Mouse (Mus musculus) C2C12 (cell line): ENCODE results near the gene Fam155a. TPM values are rescaled to one million over a fixed set of nuclear protein-coding genes. Genes with fewer than 3 reads are reported as not detected.
"Not testable (repeated sequence)": the region's sequence is repeated elsewhere in the genome, so short reads cannot be mapped to it uniquely, and the experiment has no call there.

ENCODE experiments used
- H3K27me3 ChIP-seq: one replicate; pipeline ENCODE4 v1.6.1; 2011; ENCODE audit not compliant: control insufficient read depth, insufficient read depth, insufficient read length
- H3K36me3 ChIP-seq: one replicate; pipeline ENCODE4 v1.6.1; 2011; ENCODE audit not compliant: control insufficient read depth, insufficient read depth
- H3K4me3 ChIP-seq: one replicate; pipeline ENCODE4 v1.5.1; 2011; ENCODE audit warnings: mild to moderate bottlenecking, control low read depth; ENCODE audit not compliant: poor library complexity, insufficient read depth, severe bottlenecking
- H3K79me2 ChIP-seq: one replicate; pipeline ENCODE4 v1.6.1; 2011; ENCODE audit not compliant: control insufficient read depth, insufficient read depth
- H3K79me3 ChIP-seq: one replicate; pipeline ENCODE4 v1.6.1; 2011; ENCODE audit warnings: low read depth, control low read depth
- H3ac ChIP-seq: one replicate; pipeline ENCODE3; 2011; ENCODE audit warnings: low read depth; ENCODE audit not compliant: control insufficient read depth, insufficient read length
- CEBPB ChIP-seq: IDR thresholded peaks from one replicate; pipeline ENCODE4 v1.6.1; 2011; ENCODE audit warnings: low read depth, mild to moderate bottlenecking, control low read depth, moderate library complexity
- CTCF ChIP-seq: IDR thresholded peaks from one replicate; pipeline ENCODE4 v1.5.1; 2011; ENCODE audit not compliant: control insufficient read depth, insufficient read depth, insufficient read length
- FOSL1 ChIP-seq: IDR thresholded peaks from one replicate; pipeline ENCODE4 v1.8.0; 2011; ENCODE audit warnings: mild to moderate bottlenecking, low read length; ENCODE audit not compliant: poor library complexity, insufficient read depth, severe bottlenecking
- MAX ChIP-seq: IDR thresholded peaks from one replicate; pipeline ENCODE4 v1.6.1; 2011; ENCODE audit warnings: mild to moderate bottlenecking, control low read depth
- MYOD1 ChIP-seq: IDR thresholded peaks from one replicate; pipeline ENCODE4 v1.6.1; 2011; ENCODE audit warnings: low read depth; ENCODE audit not compliant: control insufficient read depth, insufficient read length
- MYOG ChIP-seq: IDR thresholded peaks from one replicate; pipeline ENCODE4 v1.6.1; 2011; ENCODE audit not compliant: control insufficient read depth, insufficient read length; ENCODE audit errors: extremely low read depth
- USF1 ChIP-seq: IDR thresholded peaks from one replicate; pipeline ENCODE4 v1.6.1; 2011; ENCODE audit warnings: low read depth, mild to moderate bottlenecking, control low read depth, moderate library complexity
- polyA plus RNA-seq: library from polyadenylated mRNA; unstranded; fragments of >200 nt; fragmentation: generic; extraction: Trizol; gene quantifications from one replicate; pipeline ENCODE4 v1.2.1, GENCODE M21; 2012; ENCODE audit warnings: missing spikeins

The Fam155a gene
- polyA plus RNA-seq, 1 experiment: not detected

GRCm38 (mm10) chr8:9393246-9393645 is 377.7 kb downstream of the Fam155a start:
- no peak overlapping the region for H3ac ChIP-seq
- TF ChIP-seq MYOD1: no peak
- TF ChIP-seq FOSL1: no peak
- TF ChIP-seq MYOG: no peak
- TF ChIP-seq CEBPB: no peak
- no peak for TF ChIP-seq USF1
- no peak for TF ChIP-seq MAX
- no peak for TF ChIP-seq CTCF

GRCm38 (mm10) chr8:9390229-9390628 is 380.7 kb downstream of the Fam155a start:
- not testable (repeated sequence) for H3K79me3 ChIP-seq, H3K79me2 ChIP-seq, H3K4me3 ChIP-seq, H3K36me3 ChIP-seq, H3ac ChIP-seq, H3K27me3 ChIP-seq

More at GRCm38 (mm10) chr8:9393246-9393645, 377.7 kb downstream of the Fam155a start:
- Histone ChIP-seq H3K79me3 (no peaks in the 10 kb centered on the region), H3K4me3 (no peak overlapping the region), H3K79me2 (no peaks in the 10 kb centered on the region), H3K27me3 (no peaks in the 10 kb centered on the region), H3K36me3 (no peaks in the 10 kb centered on the region)

GRCm38 (mm10) chr8:9369201-9369600 is 401.8 kb downstream of the Fam155a start:
- no peaks in the 10 kb centered on the region for H3K27me3 ChIP-seq
- TF ChIP-seq MAX: no peak
- TF ChIP-seq FOSL1: no peak
- TF ChIP-seq MYOD1: no peak
- no peak for TF ChIP-seq USF1
- TF ChIP-seq CEBPB: no peak
- no peak for TF ChIP-seq CTCF
- TF ChIP-seq MYOG: no peak
- H3K4me3 ChIP-seq: no peak overlapping the region
- no peak overlapping the region for H3ac ChIP-seq
- H3K79me3 ChIP-seq: no peaks in the 10 kb centered on the region
- H3K36me3 ChIP-seq: no peaks in the 10 kb centered on the region
- H3K79me2 ChIP-seq: no peaks in the 10 kb centered on the region

- Histone ChIP-seq H3ac (no peak overlapping the region), H3K27me3 (no peaks in the 10 kb centered on the region), H3K4me3 (no peak overlapping the region), H3K36me3 (no peaks in the 10 kb centered on the region), H3K79me3 (no peaks in the 10 kb centered on the region), H3K79me2 (no peaks in the 10 kb centered on the region)
- TF ChIP-seq MAX: no peak
- no peak for TF ChIP-seq USF1
- TF ChIP-seq CTCF: no peak
- no peak for TF ChIP-seq FOSL1
- no peak for TF ChIP-seq CEBPB
- TF ChIP-seq MYOG: no peak
- TF ChIP-seq MYOD1: no peak
Measured at GRCm38 (mm10) chr8:9367721-9368120, 403.2 kb downstream of the Fam155a start.

GRCm38 (mm10) chr8:9365381-9365780 is 405.6 kb downstream of the Fam155a start:
- TF ChIP-seq USF1: no peak
- no peak for TF ChIP-seq MYOD1
- no peak for TF ChIP-seq MAX
- TF ChIP-seq MYOG: no peak
- no peak for TF ChIP-seq FOSL1
- TF ChIP-seq CTCF: no peak
- TF ChIP-seq CEBPB: no peak
- no peaks in the 10 kb centered on the region for H3K79me3 ChIP-seq

GRCm38 (mm10) chr8:9348523-9349135 is 422.3 kb downstream of the Fam155a start:
- Histone ChIP-seq H3K79me2 (no peaks in the 10 kb centered on the region), H3K79me3 (no peaks in the 10 kb centered on the region), H3K27me3 (no peaks in the 10 kb centered on the region), H3K4me3 (no peak overlapping the region), H3K36me3 (no peaks in the 10 kb centered on the region), H3ac (no peak overlapping the region)
- TF ChIP-seq FOSL1 (no peak), USF1 (no peak), MAX (no peak), MYOD1 (no peak), MYOG (no peak), CEBPB (no peak), CTCF (no peak)

More at GRCm38 (mm10) chr8:9365381-9365780, 405.6 kb downstream of the Fam155a start:
- no peaks in the 10 kb centered on the region for H3K27me3 ChIP-seq
- H3ac ChIP-seq: no peak overlapping the region
- H3K36me3 ChIP-seq: no peaks in the 10 kb centered on the region
- H3K4me3 ChIP-seq: no peak overlapping the region
- H3K79me2 ChIP-seq: no peaks in the 10 kb centered on the region
